Mouse (Mus musculus) lung, embryonic 15.5 days (tissue): Measurements from ENCODE around the gene Itgb8. TPM values are rescaled to one million over a fixed set of nuclear protein-coding genes. Genes with fewer than 3 reads are reported as not detected.

ENCODE experiments used
- polyA plus RNA-seq: library from polyadenylated mRNA; unstranded; fragments of >200 nt; fragmentation: Nextera tagmentation; extraction: Ambion mirVana; gene quantifications from 2 replicates; pipeline ENCODE4 v1.2.1, GENCODE M21; 2015

The Itgb8 gene
- polyA plus RNA-seq, 1 experiment from 2014 or later = 3.6 TPM

Other genes starting within 250 kb of the Itgb8 start
- gene Macc1, start 75.5 kb upstream of the Itgb8 start, polyA plus RNA-seq = 0.98 and 1.1 TPM in 2 replicates